Mouse (Mus musculus) liver, postnatal 0 days (tissue): ENCODE results near the gene Gpr83.
A peak's percentile ranks its signal among the peaks of the same experiment; 100 is the strongest.

Source experiments
- CTCF ChIP-seq: sonication (generic); IDR thresholded peaks from 2 replicates; pipeline ENCODE4 v1.5.1; 2016; ENCODE audit warnings: antibody characterized with exemption, low read depth
- EP300 ChIP-seq: IDR thresholded peaks from 2 replicates; pipeline ENCODE4 v1.6.1; 2016; ENCODE audit warnings: antibody characterized with exemption, low read depth, mild to moderate bottlenecking

DNA sequence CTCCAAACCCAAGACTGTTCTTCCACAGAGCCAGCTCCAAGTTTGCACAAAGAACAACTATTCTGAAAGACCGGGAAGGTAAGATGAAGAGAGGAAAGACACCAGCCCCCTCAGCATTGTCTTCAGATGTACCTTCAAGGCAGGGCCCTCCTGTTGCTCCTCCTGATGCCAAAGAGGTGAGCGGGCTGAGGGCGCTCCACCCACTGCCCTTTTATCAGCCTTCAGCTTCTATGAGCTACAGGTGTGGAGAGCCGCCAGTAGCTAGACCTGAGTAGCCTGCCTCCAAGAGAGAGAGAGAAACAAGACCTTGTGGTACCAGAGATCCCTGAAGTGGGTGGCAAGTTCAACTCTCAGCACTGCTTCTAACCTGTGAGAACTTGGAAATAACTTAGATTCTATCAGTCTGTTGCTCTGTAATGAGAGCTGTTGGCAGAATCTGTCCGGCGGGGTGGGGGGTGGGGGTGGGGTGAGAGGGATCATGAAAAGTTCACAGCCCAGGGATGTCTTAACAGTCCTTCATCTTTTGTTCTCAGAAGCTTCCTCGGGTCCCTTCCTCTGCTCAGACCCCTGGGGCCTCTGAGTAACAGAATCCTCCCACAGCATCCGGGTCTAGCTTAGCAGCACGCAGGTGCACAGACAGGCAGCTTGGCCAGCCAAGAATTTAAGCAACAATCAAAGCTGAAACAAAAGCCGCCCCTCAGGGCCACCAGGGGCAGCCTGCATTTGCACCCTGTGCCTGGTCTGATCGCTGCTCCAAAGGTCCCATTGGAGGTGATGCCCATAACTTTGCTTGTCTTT lies 43.8 kb downstream of the Gpr83 start, which contains the start of gene Izumo1r:
- TF ChIP-seq CTCF, result 0 out of 2 replicates have a peak, but pooled peaks have one; percentile 25
- no peak for TF ChIP-seq EP300
